Mouse (Mus musculus) ES-E14 (cell line): Measurements from ENCODE around the gene Usp48.

Source experiments
- CHD2 ChIP-seq: IDR thresholded peaks from 2 replicates; pipeline ENCODE4 v1.6.1; 2014; ENCODE audit warnings: mild to moderate bottlenecking, low read depth, low read length, inconsistent platforms
- HCFC1 ChIP-seq: IDR thresholded peaks from 2 replicates; pipeline ENCODE4 v1.6.1; 2012; ENCODE audit warnings: low read length, inconsistent platforms, borderline replicate concordance; ENCODE audit not compliant: insufficient read depth
- MAFK ChIP-seq: IDR thresholded peaks from 2 replicates; pipeline ENCODE4 v1.6.1; 2014; ENCODE audit warnings: mild to moderate bottlenecking, low read depth, low read length, inconsistent platforms; ENCODE audit not compliant: insufficient read depth
- ZC3H11A ChIP-seq: IDR thresholded peaks from 2 replicates; pipeline ENCODE4 v1.6.1; 2012; ENCODE audit warnings: low read depth, mild to moderate bottlenecking, inconsistent platforms, low read length, borderline replicate concordance
- ZNF384 ChIP-seq: IDR thresholded peaks from 2 replicates; pipeline ENCODE4 v1.6.1; 2012; ENCODE audit warnings: low read depth, low read length, inconsistent platforms

- TF ChIP-seq MAFK = no peak
- no peak for TF ChIP-seq CHD2
- no peak for TF ChIP-seq ZNF384
- no peak for TF ChIP-seq HCFC1
- 0 out of 2 replicates have a peak, but pooled peaks have one; percentile 25 for TF ChIP-seq ZC3H11A
These were observed 47.5 kb upstream of the Usp48 start for GRCm38 (mm10) chr4:137546003-137546525.
